Mouse (Mus musculus): ENCODE measurements at regions not wholly inside any gene's neighbourhood (a gene's known extent, or its start where the extent isn't known, plus 50 kb on each side); places are given as distances from the start of the nearest gene placed in this dataset.
"Not testable (repeated sequence)": the region's sequence is repeated elsewhere in the genome, so short reads cannot be mapped to it uniquely, and the experiment has no call there.

DNA sequence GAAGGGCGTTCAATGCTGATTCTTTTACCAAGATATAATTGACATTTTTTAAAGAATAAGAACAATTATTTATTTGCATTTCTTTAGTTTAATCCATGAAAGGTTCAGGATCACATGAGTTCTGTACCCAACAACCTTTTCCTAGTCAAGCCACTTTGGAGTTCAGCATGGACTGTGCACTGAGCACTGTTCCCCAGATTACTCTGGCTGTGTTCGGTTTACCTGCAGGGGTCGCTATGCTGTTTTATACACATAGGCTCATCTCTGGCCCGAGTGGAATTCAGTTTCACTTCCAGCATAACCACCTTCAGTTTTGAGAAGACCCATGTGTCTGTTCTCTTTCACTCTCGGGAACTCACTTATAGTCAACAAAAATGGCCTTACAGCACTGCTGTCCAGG is 93.5 kb upstream of the Smarcad1 start:
- not testable (repeated sequence) for DNase-seq

DNA sequence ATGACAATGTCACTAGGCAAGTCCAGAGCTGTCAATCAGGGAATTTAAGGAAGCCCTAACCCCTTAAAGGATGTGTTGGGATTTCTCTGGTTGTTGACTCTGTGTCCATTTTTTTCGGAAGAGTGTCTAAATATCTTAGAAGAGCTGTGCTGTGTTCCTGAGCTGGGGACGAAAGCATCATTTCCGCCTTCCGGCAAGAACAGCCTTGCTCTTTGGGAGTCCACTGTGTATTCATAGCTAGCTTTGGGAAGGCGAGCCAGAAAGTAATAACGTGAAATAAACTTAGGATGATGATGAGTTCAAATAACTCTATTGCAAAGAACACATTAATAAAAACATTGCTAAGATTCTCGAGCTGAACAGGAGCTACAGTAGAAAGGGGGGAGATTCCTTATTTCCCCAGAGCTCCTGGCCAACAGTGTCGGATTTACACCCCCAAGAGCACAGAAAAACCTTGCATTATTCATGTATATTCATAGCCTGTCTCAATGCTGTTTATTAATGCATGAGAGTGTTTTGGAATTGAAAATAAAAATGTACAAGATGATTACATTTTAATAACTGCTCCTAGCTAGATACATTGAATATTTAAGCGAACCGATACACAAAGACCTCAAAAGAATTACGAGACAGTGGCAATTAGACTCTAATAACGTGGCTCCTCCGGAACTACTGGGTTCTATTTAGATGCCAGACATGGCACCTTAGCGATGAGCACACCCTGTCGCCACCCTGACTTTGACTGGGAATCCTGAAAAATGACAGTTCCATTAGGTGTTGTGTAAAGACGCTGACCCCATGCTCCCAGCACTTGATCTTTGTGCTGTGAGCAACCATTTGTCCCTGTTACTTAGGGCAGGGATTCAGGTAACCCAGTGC is 80.5 kb upstream of the Smarcad1 start:
- no peak for DNase-seq

DNA sequence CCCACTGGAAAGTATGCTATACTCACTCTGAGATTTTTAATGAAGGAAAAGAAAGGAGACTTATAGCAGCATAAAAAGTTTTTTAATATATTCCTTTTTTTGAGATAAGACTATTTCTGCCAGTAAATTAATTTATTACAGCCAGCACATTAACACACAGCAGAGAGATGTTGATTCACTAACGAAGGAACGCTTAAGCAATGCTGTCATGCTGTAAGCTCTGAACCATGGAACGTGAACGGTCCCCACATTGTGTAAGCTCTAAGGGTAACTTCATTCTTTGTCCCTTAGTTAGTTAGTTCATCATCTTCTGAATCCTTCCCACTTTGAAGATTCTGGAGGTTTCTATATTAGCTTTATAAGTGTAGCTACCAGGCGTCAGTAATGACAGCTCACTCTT is 79.8 kb upstream of the Smarcad1 start:
- DNase-seq: no peak

DNA sequence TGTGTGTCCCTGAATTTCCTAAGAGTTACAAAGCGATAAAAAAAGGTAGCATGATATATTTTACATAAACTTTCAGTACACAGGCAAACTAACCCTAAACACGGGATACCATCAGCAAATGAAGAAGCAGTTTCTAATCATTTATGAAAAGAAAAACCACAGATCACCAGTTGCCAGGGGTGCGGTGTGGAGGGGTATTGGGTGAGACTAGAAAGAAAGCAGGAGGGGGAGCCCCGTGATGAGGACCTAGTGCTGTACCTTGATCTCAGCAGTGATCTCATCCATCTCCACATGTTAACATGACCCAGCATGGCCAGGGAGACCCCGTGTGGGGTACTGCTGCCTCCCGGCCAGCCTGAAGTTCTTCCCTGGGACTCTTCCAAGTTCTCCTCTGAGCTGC is 77.7 kb upstream of the Smarcad1 start:
- no peak for DNase-seq

DNA sequence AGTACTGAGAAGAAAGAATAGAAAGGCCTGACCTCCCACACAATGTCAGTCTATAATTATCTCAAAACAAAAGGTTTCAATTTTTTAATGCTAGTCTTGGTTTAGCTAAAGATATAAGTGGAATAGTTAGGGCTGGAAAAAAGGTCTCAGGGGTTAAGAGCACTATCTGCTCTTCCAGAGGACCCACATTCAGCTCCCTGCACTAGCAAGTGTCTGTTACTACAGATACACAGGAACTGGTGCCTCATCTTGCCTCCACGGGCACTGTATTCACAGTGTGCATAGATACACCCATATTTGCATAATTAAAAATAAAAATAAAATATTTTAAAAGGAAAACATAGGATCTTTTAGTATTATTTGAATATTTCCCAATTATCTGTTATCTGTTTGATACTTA is 77.2 kb upstream of the Smarcad1 start:
- no peak for DNase-seq

DNA sequence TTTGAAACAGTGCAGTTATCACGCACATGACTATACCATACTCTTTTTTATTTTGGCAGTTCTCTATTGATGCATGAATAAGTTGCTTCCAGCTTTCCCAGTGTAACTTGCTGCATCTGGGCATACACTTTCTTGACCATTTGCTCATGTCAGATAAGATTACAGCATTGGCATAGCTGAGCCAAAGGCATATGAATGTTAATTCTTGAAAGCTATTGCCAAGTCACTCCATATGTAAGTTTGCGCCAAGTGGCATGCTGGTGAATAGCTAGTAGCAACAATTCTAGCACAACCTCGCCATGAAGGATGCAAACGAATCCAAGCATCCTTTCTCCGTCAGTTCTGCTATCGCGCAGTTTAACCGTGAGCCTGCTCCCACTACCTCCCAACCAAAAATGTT is 72.2 kb upstream of the Smarcad1 start:
- no peak for DNase-seq

DNA sequence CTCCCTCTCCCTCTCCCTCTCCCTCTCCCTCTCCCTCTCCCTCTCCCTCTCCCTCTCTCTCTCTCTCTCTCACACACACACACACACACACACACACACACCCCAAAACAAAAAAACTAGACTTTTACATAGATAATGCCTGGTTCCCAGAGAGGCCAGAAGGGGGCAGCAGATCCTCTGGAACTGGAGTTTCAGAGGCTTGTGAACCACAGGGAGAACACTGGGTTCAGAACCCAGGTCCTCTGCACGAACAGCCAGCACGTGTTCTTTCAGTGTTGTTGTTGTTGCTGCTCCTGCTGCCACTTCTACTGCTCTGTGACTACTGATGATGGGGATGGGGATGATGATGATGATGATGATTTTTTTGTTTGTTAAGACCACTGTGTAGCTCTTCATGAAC is 68.4 kb upstream of the Smarcad1 start:
- DNase-seq: peak; percentile 23

DNA sequence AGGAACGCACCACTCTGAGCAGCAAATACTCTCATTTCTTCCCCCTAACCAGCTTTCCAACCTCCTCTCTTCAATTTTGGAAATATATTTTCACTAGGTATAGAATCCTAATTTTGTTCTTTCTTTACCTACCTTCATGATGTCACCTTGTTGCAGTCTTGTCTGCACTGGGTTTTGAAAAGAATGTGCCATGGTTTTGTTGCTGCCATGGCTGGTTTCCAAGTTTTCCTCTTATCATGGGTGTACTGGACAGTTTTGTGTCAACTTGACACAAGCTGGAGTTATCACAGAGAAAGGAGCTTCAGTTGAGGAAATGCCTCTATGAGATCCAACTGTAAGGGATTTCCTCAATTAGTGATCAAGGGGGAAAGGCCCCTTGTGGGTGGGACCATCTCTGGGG is 67.9 kb upstream of the Smarcad1 start:
- not testable (repeated sequence) for DNase-seq

DNA sequence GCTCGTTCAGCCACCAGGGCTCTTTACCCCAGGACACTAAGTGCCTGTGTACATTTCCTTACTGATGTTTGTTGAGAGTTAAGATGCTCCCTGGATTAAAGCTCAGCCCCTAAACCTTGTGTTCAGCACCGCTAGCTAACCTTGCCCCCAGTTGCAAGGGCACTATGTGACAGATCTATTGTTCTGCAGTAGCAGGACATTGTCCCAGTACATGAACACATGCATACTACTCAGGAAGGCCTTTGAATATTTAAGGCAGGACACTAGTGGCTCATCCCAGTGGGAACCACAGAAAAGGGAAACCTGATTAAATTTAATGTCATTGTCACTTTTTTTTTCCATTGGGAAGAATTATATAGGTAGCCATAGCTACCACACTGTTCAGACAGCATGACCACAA is 60.3 kb upstream of the Smarcad1 start:
- no peak for DNase-seq

All from lung, postnatal 10 days (tissue).